Mouse (Mus musculus) forebrain, embryonic 16.5 days (tissue): Measurements from ENCODE around the gene Clba1. TPM values are rescaled to one million over a fixed set of nuclear protein-coding genes. Genes with fewer than 3 reads are reported as not detected.
A peak's percentile ranks its signal among the peaks of the same experiment; 100 is the strongest.

Experiments used
- ATAC-seq: fragments of 200-750 bp; cut with Nextera tagmentation; 2 replicates; pipeline ENCODE4 v1.8.0; 2017; ENCODE audit warnings: mild to moderate bottlenecking, moderate library complexity
- H3K27ac ChIP-seq: fragments of 300-500 bp; sonication (generic); 2 replicates; pipeline ENCODE4 v1.5.1; 2014; ENCODE audit warnings: low read length, control low read depth
- H3K27me3 ChIP-seq: fragments of 300-500 bp; sonication (generic); replicated peaks from 2 replicates; pipeline ENCODE4 v1.6.1; 2014; ENCODE audit warnings: low read length; ENCODE audit not compliant: control insufficient read depth, insufficient read depth
- H3K36me3 ChIP-seq: fragments of 300-500 bp; sonication (generic); 2 replicates; pipeline ENCODE4 v1.6.1; 2014; ENCODE audit not compliant: control insufficient read depth, insufficient read depth
- H3K4me1 ChIP-seq: fragments of 300-500 bp; sonication (generic); replicated peaks from 2 replicates; pipeline ENCODE4 v1.6.1; 2014; ENCODE audit warnings: low read length; ENCODE audit not compliant: control insufficient read depth, insufficient read depth
- H3K4me2 ChIP-seq: fragments of 300-500 bp; sonication (generic); 2 replicates; pipeline ENCODE4 v1.6.1; 2014; ENCODE audit warnings: mild to moderate bottlenecking, low read length, control low read depth
- H3K4me3 ChIP-seq: fragments of 300-500 bp; sonication (generic); replicated peaks from 2 replicates; pipeline ENCODE4 v1.5.1; 2014; ENCODE audit warnings: mild to moderate bottlenecking, low read length, control low read depth
- H3K9ac ChIP-seq: fragments of 300-500 bp; sonication (generic); replicated peaks from 2 replicates; pipeline ENCODE4 v1.6.1; 2014; ENCODE audit warnings: low read depth, low read length, control low read depth
- H3K9me3 ChIP-seq: fragments of 300-500 bp; sonication (generic); 2 replicates; pipeline ENCODE4 v1.6.1; 2016; ENCODE audit warnings: low read length; ENCODE audit not compliant: control insufficient read depth
- WGBS: fragments of 180-500 bp; shearing (Covaris S2); extraction: QIAGEN DNeasy Blood & Tissue Kit; methylation state at CpG from one replicate; pipeline ENCODE4 v1.1.7; 2014; 5-methylcytosine and 5-hydroxymethylcytosine counted together
- polyA plus RNA-seq: library from polyadenylated mRNA; unstranded; fragments of >200 nt; fragmentation: Nextera tagmentation; extraction: Ambion mirVana; gene quantifications from 2 replicates; pipeline ENCODE4 v1.2.1, GENCODE M21; 2015

Gene Clba1
- polyA plus RNA-seq, 1 experiment from 2014 or later: 17.3 TPM

- H3K27me3 ChIP-seq: peaks cover 8% of the 10 kb centered on the region; the same call in 1 of the 2 replicates
- WGBS: 83% methylated on average over 5 of the region's 5 CpGs
- H3K27ac ChIP-seq: no peak overlapping the region
- no peak overlapping the region for H3K9ac ChIP-seq
- H3K9me3 ChIP-seq: no peaks in the 10 kb centered on the region
- no peak for ATAC-seq
- H3K4me3 ChIP-seq: no peak overlapping the region
- no peaks in the 10 kb centered on the region for H3K36me3 ChIP-seq
- H3K4me1 ChIP-seq: peaks cover 28% of the 10 kb centered on the region
- H3K4me2 ChIP-seq: no peak overlapping the region
Measured at GRCm38 (mm10) chr12:112798716-112799115, 10.0 kb upstream of the Clba1 start.

DNA sequence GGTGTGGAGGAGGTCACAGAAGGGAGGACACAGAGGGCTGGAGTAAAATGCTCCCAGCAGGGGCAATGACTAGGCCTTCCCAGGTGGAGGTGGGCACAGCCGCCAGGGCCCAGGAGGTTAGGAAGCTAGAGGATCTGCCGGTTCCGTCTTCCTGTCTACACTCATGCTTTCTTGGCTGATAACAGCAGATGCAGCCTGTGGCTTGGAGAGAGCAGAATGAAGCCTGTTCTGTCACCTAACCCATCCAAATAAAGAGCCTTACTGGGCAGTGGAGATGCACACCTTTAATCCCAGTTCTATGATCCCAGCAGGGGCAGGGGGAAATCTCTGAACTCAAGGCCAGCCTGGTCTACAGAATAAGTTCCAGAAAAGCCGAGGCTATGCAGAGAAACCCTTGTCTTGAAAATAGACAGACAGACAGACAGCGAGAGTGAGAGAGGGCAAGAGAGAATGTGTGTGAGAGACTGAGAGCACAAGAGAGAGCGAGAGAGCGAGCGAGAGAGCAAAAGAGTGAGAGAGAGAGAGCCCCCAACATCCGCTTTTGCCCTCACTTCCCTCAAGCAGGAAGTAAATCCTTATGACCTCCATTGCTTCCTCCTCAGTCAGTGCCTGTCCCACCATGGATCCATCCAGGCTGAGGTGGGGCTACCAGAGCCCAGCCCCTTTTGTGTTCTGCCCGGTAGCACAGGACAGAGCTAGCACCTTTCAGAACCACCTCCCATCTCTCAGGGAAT, 9.3 kb upstream of the Clba1 start:
- Histone ChIP-seq H3K4me2 (no peak overlapping the region), H3K27me3 (peaks cover 8% of the 10 kb centered on the region; the same call in 1 of the 2 replicates), H3K4me3 (no peak overlapping the region), H3K36me3 (no peaks in the 10 kb centered on the region), H3K27ac (no peak overlapping the region), H3K9me3 (no peaks in the 10 kb centered on the region), H3K9ac (no peak overlapping the region), H3K4me1 (peaks cover 25% of the 10 kb centered on the region)
- 87% methylated on average over 10 of the region's 10 CpGs for WGBS
- no peak for ATAC-seq

- WGBS: 12% methylated on average over 4 of the region's 4 CpGs
- H3K4me1 ChIP-seq: peaks cover 23% of the 10 kb centered on the region
- H3K36me3 ChIP-seq: no peaks in the 10 kb centered on the region
- peak; percentile 13; the same call in 1 of the 2 replicates for ATAC-seq
- H3K27me3 ChIP-seq: peaks cover 8% of the 10 kb centered on the region; the same call in 1 of the 2 replicates
- H3K9me3 ChIP-seq: no peaks in the 10 kb centered on the region
- no peak overlapping the region for H3K9ac ChIP-seq
- H3K4me2 ChIP-seq: no peak overlapping the region
- H3K27ac ChIP-seq: no peak overlapping the region
- no peak overlapping the region for H3K4me3 ChIP-seq
Measured at GRCm38 (mm10) chr12:112800476-112800875, 8.3 kb upstream of the Clba1 start.

DNA sequence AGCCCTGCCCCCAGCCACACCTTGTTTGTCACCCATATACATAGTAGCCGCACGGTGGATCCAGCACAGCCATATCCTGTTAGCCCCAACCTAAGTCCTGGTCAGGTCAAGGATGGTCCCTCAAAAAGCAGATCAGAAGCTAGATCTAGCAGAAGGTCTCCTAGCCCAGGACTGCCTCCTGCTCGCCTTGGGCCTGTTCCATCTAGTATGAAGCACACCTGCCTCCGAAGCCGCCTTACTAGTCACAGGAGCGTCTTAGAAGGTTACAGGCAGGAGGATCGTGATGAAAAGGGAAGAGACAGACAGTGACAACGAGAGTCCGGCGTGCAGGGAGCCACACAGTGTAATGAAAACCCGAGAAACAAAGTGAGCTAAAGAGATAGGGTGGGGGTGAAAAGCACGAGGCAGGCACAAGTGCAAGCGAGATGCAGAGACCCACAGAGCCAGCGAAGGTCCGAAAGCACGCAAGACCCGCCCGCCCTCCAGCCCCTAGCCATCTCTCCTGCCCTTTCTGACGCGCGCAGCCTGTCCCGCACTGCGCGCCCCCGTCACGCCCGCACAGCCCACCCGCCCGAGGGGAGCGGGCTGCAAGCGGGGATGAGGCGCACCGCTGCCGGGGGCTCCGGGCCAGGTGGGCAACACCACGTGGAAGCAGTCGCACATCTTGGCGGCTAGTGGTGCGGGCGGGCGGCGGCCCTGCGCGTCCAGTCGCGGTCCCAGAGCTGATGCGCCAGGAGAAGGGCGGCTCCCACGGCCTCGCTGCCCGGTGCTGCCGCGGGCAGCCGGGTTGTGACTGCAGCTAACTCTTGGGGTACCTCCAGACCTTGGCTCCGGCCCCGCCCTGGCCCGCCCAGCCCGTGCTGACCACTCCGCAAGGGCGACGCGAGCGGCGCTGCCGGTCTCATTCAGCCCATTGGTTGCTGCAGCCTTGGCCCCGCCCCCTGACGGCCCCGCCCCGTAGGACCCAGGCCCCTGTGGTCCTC, 6.6 kb upstream of the Clba1 start, which contains the start of gene Ahnak2:
TSS of gene Ahnak2 (minus strand) at position 794 of the 983 bp plus-strand sequence.
- Histone ChIP-seq H3K27me3 (peaks cover 8% of the 10 kb centered on the region; the same call in 1 of the 2 replicates), H3K9ac (peak within 1 kb of the TSS; percentile 80), H3K4me3 (peak within 1 kb of the TSS; percentile 63), H3K36me3 (no peaks in the 10 kb centered on the region), H3K27ac (no peak within 1 kb of the TSS), H3K4me2 (peak within 1 kb of the TSS; percentile 100), H3K9me3 (no peaks in the 10 kb centered on the region), H3K4me1 (peaks cover 23% of the 10 kb centered on the region)
- ATAC-seq: peak; percentile 45
- 5% methylated on average over 49 of the region's 69 CpGs for WGBS

DNA sequence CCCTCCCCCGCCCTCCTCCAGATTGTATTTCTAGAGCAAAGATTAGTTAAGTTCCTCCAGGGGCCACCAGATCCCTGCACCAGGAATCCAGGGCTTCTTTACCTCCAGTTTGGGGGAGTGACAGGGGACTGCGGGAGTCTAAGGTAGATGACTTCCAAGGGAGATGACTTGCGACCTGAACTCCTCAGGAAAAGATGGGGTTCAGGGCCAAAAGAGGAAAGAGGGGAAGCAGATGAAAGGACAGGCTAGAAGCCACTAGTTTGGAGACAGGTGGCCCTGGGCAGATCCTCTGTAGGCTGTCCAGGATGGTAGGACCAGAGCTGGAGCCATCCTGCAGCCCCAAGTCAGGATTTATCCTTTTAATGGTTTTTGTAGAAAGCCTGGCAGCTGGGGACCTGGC, 5.8 kb upstream of the Clba1 start:
- H3K9me3 ChIP-seq: no peaks in the 10 kb centered on the region
- peaks cover 17% of the 10 kb centered on the region for H3K4me1 ChIP-seq
- H3K36me3 ChIP-seq: no peaks in the 10 kb centered on the region
- 13% methylated on average over 3 of the region's 3 CpGs for WGBS
- no peak overlapping the region for H3K27ac ChIP-seq
- no peak overlapping the region for H3K4me3 ChIP-seq
- peaks cover 8% of the 10 kb centered on the region; the same call in 1 of the 2 replicates for H3K27me3 ChIP-seq
- no peak overlapping the region for H3K9ac ChIP-seq
- no peak for ATAC-seq
- H3K4me2 ChIP-seq: peak overlapping the region; percentile 100

DNA sequence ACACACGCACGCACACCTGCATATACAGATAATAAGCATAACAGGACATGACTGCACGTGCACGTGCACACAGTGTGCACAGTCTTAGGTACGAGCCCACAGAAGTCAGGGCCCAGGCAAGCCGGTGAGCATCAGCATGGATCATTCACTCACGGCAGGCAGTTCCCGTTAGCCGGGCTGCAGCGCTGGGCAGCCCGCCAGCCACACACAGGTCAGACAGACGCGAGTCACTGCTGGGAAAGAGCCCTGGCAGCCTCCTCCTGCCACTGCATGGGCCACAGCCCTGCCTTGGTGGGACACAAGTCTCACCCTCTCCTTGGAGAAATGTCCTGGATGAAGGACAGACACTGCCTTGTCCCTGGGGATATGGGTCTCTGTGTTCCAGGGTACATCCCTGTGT, 4.7 kb upstream of the Clba1 start:
- Histone ChIP-seq H3K36me3 (no peaks in the 10 kb centered on the region), H3K4me3 (no peak overlapping the region), H3K27me3 (peaks cover 8% of the 10 kb centered on the region; the same call in 1 of the 2 replicates), H3K4me2 (no peak overlapping the region), H3K4me1 (peaks cover 18% of the 10 kb centered on the region), H3K27ac (no peak overlapping the region), H3K9ac (no peak overlapping the region), H3K9me3 (no peaks in the 10 kb centered on the region)
- 41% methylated on average over 13 of the region's 13 CpGs for WGBS
- no peak for ATAC-seq

- WGBS: 75% methylated on average over 6 of the region's 6 CpGs
- ATAC-seq: no peak
- Histone ChIP-seq H3K9ac (no peak overlapping the region), H3K36me3 (no peaks in the 10 kb centered on the region), H3K4me2 (no peak overlapping the region), H3K27ac (no peak overlapping the region), H3K9me3 (no peaks in the 10 kb centered on the region), H3K4me3 (no peak overlapping the region), H3K4me1 (peaks cover 26% of the 10 kb centered on the region), H3K27me3 (peaks cover 7% of the 10 kb centered on the region; the same call in 1 of the 2 replicates)
Measured at GRCm38 (mm10) chr12:112806044-112806443, 2.7 kb upstream of the Clba1 start.

GRCm38 (mm10) chr12:112807796-112808195, 941 bp upstream of the Clba1 start:
- Histone ChIP-seq H3K4me2 (no peak overlapping the region), H3K27ac (no peak overlapping the region), H3K9ac (no peak overlapping the region), H3K4me3 (no peak overlapping the region), H3K27me3 (no peaks in the 10 kb centered on the region), H3K9me3 (no peaks in the 10 kb centered on the region), H3K4me1 (peaks cover 15% of the 10 kb centered on the region), H3K36me3 (no peaks in the 10 kb centered on the region)
- ATAC-seq: no peak
- 87% methylated on average over 4 of the region's 4 CpGs for WGBS

GRCm38 (mm10) chr12:112808212-112808586, 538 bp upstream of the Clba1 start:
- no peaks in the 10 kb centered on the region for H3K36me3 ChIP-seq
- no peaks in the 10 kb centered on the region for H3K9me3 ChIP-seq
- peak overlapping the region; percentile 69 for H3K4me2 ChIP-seq
- H3K9ac ChIP-seq: peak overlapping the region; percentile 65
- 60% methylated on average over 5 of the region's 5 CpGs for WGBS
- peaks cover 15% of the 10 kb centered on the region for H3K4me1 ChIP-seq
- H3K27ac ChIP-seq: peak overlapping the region; percentile 82
- no peak; the same call in 1 of the 2 replicates for ATAC-seq
- H3K4me3 ChIP-seq: peak overlapping the region; percentile 67
- H3K27me3 ChIP-seq: no peaks in the 10 kb centered on the region
